Mouse (Mus musculus) limb, embryonic 13.5 days (tissue): ENCODE measurements at regions not wholly inside any gene's neighbourhood (a gene's known extent, or its start where the extent isn't known, plus 50 kb on each side); places are given as distances from the start of the nearest gene placed in this dataset.

ENCODE experiments used
- ATAC-seq: fragments of 200-750 bp; cut with Nextera tagmentation; 2 replicates; pipeline ENCODE4 v1.8.0; 2017; ENCODE audit warnings: low read depth, moderate number of reproducible peaks, moderate TSS enrichment; ENCODE audit not compliant: low FRiP score
- H3K27ac ChIP-seq: fragments of 300-500 bp; sonication (generic); 2 replicates; pipeline ENCODE4 v1.5.1; 2015; ENCODE audit warnings: inconsistent platforms, mild to moderate bottlenecking, moderate library complexity
- H3K27me3 ChIP-seq: fragments of 300-500 bp; sonication (generic); 2 replicates; pipeline ENCODE4 v1.6.1; 2015; ENCODE audit warnings: mild to moderate bottlenecking, inconsistent platforms
- H3K36me3 ChIP-seq: fragments of 300-500 bp; sonication (generic); 2 replicates; pipeline ENCODE4 v1.6.1; 2015; ENCODE audit warnings: inconsistent platforms, mild to moderate bottlenecking, moderate library complexity
- H3K4me1 ChIP-seq: fragments of 300-500 bp; sonication (generic); 2 replicates; pipeline ENCODE4 v1.6.1; 2015; ENCODE audit warnings: inconsistent platforms
- H3K4me2 ChIP-seq: fragments of 300-500 bp; sonication (generic); replicated peaks from 2 replicates; pipeline ENCODE4 v1.6.1; 2015; ENCODE audit warnings: inconsistent platforms, mild to moderate bottlenecking, moderate library complexity
- H3K4me3 ChIP-seq: fragments of 300-500 bp; sonication (generic); 2 replicates; pipeline ENCODE4 v1.5.1; 2015; ENCODE audit warnings: moderate library complexity, mild to moderate bottlenecking, inconsistent platforms
- H3K9ac ChIP-seq: fragments of 300-500 bp; sonication (generic); 2 replicates; pipeline ENCODE4 v1.6.1; 2015; ENCODE audit warnings: mild to moderate bottlenecking, inconsistent platforms
- H3K9me3 ChIP-seq: fragments of 300-500 bp; sonication (generic); 2 replicates; pipeline ENCODE4 v1.6.1; 2016; ENCODE audit warnings: inconsistent platforms
- WGBS: fragments of 180-500 bp; shearing (Covaris S2); methylation state at CpG from one replicate; pipeline ENCODE4 v1.1.7; 2015; 5-methylcytosine and 5-hydroxymethylcytosine counted together

GRCm38 (mm10) chr8:91747174-91747859 lies 54.5 kb downstream of the Irx3 start:
- H3K4me2 ChIP-seq, result peak overlapping the region; percentile 43
- H3K9ac ChIP-seq, result no peak overlapping the region
- peaks cover 51% of the 10 kb centered on the region for H3K27me3 ChIP-seq
- WGBS, result 35% methylated on average over 24 of the region's 24 CpGs
- no peak overlapping the region for H3K27ac ChIP-seq
- ATAC-seq, result no peak
- peaks cover 33% of the 10 kb centered on the region for H3K4me1 ChIP-seq
- H3K4me3 ChIP-seq, result no peak overlapping the region
- H3K9me3 ChIP-seq, result peaks cover 2% of the 10 kb centered on the region; the same call in 1 of the 2 replicates
- no peaks in the 10 kb centered on the region for H3K36me3 ChIP-seq

- Histone ChIP-seq H3K27me3 (peaks cover 71% of the 10 kb centered on the region), H3K9ac (no peak overlapping the region), H3K36me3 (no peaks in the 10 kb centered on the region), H3K4me2 (no peak overlapping the region), H3K4me3 (no peak overlapping the region), H3K4me1 (no peaks in the 10 kb centered on the region), H3K9me3 (no peaks in the 10 kb centered on the region), H3K27ac (no peak overlapping the region)
- ATAC-seq, result no peak
- 62% methylated on average over 2 of the region's 2 CpGs for WGBS
Observed at GRCm38 (mm10) chr8:91724646-91725045, 77.2 kb downstream of the Irx3 start.
